Mouse (Mus musculus): ENCODE measurements around the gene Pknox1.
A peak's percentile ranks its signal among the peaks of the same experiment; 100 is the strongest.

The Pknox1 gene

DNA sequence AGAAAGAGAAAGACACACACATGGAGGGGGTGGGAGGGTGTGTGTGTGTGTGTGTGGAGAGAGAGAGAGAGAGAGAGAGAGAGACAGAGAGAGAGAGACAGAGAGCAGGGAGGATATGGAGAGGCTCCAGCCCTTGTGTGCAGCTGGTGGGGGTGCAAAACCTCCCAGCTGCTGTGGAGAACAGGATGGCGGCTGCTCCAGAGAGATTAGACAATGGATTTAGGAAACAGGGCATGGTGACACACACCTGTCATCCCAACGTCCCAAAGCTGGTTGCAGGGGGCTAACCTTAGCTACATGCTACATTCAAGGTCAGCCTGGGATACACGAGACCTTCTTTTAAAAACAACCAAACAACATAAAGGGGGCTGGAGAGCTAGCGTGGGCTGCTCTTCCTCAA lies 8.3 kb upstream of the Pknox1 start:
- DNase-seq (ENCODE audit: low read depth, low spot score) = no peak

DNA sequence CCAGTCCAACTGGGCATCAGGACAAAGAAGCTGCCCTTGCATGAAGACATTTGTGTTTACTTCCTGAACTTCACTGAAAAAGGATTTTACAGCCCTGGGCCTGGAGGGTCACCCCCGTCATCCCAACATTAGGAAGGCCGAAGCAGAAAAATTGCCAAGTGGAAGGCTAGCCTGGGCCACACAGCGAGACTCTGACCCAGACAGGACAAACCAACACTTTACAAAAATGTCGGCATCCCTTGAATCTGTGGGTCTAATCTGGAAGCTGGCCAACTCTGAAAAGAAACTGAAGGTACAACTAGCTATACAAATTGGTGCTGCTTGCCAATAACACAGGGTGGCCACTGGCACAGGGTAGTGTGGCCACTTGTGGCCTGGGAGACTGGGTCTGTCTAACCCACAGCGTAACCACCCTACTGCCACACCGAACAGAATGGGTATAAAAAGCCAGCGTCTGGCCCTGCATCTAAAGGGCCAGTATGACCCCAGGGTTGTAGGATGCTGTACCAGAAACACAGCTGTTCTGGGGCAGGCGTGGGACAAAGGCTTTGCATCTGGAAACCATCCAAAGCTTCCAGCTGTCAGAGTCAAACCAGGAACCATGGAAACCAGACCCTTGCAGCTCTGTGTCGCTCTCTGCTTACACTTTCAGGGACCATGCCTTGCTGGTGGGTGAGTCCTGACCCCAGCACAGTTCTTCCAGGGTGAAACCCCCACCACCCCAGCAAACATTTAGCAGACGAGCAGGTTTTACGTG lies 7.2 kb upstream of the Pknox1 start:
- peak; percentile 71 for DNase-seq (ENCODE audit: low read depth, low spot score)

DNA sequence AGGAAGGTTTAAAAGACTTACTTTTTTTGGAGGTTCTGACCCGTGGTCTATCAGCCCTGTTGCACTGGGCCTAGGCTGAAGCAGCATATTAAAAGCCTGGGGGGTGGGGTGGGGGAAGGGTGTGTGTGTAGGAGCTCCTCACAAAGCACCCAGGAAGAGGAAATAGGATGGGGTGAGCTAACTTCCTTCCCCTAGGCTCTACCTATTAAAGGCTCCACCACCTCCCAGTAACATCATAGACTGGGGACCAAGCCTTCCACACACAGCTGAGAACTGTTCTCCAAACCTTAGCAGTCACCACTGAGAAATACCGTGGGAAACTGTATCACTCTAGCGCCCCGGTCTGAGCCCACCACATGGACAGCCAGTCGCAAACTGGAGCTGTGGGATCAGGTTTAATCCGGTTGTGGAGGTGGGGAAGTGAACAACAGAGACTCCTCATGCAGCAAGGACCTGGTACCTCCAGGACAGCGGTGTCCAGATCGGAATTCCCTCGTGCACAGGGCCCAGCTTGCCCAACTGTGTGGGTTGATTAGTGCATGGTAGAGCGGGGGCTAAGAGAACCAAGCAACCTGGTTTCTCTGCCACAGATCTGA lies 6.5 kb upstream of the Pknox1 start:
- DNase-seq (ENCODE audit: low read depth, low spot score) = no peak

DNA sequence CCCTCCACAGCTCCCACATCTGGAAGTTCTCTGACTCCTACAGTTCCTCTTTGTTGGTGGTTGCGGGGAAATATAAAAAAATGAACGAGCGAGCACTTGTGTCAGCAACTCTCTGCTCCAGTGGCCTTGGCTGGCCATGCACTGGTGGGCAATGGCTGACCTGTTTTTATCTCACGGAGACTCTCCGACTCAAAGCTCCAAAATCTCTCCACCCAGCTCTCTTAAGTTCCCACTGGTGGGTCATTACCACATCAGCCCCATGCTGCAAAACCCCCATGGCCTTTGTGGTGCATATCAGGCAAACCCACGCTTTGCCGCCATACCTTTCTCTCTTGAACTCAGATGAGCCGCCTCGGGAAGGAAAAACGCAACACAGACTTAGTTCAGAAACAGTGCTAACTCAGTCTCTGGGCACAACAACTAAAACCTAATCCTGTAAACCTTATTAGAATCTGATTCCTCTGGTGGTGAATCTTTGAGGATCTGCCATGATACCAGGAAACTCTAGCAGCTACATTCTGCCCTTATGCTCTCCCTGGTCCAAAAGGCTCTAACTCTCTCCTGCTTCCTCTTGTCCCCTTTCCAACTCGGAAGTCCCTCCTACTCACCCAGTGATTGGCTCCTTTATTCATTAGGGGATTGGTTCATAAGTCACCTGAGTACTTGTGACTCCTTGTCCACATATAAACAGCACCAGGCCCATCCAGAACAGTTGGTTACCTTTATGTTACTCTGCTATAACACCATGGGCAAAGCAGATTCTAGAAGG lies 5.3 kb upstream of the Pknox1 start:
- no peak for DNase-seq (ENCODE audit: low read depth, low spot score)

DNA sequence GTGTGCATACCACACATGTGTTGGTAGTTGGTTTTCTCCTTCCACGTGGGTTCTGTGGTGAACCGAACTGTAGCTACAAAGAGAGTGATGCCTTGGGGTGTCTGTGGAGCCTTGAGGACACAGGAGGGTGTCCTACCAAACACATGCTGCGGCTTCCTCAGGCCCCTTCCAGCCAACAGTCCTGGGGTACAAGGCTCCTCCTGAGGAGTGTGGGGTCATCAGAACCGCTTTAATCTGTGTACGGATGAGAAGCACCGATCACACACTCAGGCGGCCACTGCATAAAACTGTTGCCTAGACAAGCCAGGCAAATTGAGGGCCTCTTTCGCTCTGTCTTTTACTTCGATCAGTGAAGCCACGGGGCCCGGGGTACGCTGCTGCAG lies 911 bp upstream of the Pknox1 start:
- no peak for DNase-seq (ENCODE audit: low read depth, low spot score)

DNA sequence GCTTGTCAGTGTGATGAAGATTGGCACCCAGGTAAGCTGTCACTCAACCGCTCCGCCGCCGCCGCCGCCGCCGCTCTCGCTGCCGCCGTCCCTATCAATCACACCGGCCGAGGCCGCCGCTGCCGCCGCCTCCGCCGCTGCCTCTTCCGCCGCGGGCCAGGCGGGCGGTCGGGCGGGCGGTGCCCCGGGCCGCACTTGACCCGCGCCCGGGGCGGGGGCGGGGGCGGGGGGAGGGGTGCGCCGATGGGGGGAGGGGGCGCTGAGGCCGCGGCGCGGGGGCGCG lies 265 bp downstream of the Pknox1 start:
- no peak for DNase-seq (ENCODE audit: low read depth, low spot score)

DNA sequence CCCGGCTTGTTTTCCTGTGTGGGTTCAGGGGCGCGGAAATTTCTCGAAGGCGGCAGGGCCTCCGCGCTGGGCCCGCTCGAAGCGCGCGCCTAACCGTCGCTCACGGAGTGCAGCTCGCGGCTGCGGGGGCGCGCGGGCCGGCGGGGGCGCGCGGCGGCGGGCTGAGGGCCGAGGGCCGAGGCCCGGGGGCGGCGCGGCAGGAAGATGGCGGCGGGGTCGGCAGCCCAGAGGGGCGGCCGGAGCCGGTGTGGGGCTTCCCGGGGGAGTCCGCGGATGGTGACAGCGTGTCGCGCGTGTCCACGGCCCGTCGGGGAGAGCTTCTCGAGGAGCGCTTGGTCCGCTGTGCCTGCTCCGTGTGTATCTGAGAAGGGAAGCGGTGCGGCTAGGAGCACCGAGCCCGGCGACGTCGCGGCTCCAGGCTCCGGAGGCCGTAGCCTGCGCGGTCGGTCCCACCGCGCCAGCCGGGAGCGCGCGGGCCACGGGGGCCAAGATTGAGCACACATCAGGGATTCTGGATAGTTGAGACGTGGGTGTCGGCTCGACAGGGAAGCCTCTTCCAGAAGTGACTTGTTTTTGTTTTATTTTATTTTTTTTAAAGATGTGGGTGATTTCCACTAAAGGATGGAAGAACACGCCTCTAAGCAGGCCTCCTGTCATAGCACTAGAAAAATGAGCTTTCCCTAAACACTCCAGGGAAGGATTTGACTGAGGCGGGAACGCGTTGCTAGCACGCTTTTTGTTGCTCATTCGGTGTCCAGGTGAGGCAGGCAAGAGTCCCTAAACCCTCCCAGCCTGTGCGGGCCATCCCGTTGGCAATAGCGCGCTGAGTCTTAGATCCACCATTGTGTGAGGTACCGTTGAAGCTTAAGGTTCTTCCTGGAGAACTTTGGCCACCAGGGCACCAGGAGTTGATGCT lies 865 bp downstream of the Pknox1 start:
- peak; percentile 77 for DNase-seq (ENCODE audit: low read depth, low spot score)

DNA sequence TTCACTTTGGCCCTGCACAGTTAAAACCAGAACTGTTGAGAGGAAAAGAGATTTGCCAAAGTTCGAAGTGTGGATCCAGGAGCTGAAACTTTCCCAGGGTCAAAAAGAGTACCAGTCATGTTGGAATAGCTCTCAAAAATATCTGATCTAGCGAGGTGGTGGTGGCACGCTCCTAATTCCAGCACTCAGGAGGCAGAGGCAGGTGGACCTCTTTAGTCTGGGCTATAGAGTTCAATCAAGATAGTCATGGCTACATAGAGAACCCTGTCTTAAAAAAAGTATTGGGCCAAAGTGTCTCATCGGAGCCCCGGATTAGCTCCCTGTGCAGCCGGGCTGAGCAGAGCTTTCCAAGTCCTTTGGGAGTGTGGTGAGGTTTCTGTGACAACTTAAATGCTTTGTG lies 1.7 kb downstream of the Pknox1 start:
- no peak for DNase-seq (ENCODE audit: low read depth, low spot score)

DNA sequence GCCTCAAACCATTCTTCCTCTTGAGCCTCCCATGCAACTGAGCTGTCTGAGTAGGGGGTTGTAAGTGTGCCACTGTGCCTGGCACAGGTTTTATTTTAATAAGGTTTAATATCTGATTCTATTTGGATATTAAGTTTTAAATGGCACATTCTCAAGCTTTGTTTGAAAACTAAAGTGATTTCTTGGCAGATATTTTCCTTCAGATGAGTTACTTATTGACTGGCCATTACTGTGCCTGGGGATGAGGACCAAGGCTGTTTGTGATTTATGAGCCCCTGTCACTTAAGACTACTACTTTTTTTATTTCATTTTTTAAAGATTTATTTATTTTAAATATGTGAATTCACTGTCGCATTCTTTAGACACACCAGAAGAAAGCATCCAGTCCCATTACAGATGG lies 5.2 kb downstream of the Pknox1 start:
- DNase-seq (ENCODE audit: low read depth, low spot score) = no peak

DNA sequence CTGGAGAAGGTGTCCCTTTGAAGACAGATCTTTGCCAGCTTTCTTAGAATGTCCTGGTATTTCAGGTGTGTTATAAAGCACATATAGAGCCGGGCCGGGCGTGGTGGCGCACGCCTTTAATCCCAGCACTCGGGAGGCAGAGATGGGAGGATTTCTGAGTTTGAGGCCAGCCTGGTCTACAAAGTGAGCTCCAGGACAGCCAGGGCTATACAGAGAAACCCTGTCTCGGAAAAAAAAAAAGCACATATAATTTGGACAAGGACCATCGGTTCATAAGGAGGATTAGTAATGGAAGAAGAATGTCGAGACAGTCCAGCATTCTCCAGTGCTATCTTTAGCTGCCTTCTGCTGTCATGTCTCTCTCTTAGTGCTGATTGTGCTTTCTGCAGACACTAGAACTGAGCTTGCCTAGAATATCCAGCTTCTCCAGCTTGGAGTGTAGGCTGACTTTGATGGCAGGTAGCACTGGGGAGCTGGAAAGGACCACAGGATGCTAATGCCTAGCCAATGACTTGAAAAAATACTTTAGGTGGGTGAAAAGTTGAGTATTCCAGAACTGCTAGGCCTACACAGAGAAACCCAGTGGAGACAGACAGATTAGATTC lies 5.9 kb downstream of the Pknox1 start:
- DNase-seq (ENCODE audit: low read depth, low spot score) = peak; percentile 79

DNA sequence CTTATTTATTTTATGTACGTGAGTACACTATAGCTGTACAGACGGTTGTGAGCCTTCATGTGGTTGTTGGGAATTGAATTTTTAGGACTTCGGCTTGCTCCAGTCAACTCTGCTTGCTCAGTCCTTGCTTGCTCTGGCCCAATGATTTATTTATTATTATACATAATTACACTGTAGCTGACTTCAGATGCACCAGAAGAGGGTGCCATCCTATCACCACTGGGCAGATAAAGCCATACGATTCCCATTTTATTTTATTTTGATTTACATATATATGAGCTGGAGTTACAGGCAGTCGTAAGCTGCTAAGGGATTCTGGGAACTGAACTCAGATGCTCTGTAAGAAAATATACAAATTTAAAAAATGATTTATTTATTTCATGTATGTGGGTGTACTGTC lies 7.2 kb downstream of the Pknox1 start:
- no peak for DNase-seq (ENCODE audit: low read depth, low spot score)

DNA sequence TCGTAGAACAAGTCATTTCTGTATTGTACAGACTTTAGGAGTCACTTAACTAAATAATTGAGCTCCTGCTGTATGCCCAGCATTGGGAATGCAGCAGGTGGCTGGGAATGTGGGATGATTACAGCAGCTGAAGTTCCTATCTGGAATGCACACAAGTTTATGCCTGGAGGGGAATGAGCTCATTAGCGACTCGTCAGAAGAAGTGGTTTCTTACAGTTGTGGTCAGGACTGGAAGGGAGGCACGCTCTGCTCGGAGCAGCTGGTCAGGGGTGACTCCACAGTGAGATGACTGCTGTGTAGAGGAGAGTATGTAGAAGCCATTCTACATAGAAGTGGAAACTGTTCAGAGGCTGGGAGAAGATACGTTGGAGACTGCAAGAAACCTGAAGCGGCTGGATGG lies 10.1 kb downstream of the Pknox1 start:
- no peak for DNase-seq (ENCODE audit: low read depth, low spot score)

DNA sequence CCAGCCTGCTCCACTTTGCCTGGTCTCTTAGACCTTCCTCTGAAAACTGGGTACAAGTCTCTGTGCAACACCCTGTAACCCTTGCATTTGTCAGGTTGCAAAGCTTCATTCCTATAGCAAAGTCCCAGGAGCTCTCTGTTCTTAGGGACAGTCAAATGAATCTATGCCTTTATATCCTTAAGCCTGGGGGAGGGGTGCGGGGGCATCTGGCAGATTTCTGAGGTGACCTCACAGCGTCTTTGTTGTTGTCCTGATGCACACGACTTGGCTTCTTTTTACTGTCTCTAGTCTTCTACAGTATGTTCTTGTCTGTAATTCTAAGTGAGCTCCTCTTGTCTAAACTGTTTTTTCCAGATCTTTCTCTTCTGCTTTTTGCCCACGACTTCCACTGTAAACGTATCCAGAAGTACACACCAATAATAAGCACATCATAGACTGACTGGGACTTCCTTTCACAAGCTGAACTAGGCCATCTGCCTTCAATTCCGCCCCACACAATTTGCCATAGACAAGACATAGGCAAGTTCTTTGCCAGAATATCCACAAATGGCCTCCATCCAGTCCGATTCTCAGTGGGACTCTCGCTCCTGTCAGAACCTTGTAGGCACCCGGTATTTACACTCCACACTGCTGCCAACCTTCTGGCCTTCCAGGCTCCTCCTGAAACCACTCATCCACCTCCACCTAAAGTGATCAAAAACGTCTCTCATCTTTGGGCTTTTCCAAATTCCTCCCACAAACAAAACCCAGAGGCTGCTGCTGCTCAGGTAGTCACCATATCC lies 12.1 kb downstream of the Pknox1 start:
- DNase-seq (ENCODE audit: low read depth, low spot score) = peak; percentile 97

DNA sequence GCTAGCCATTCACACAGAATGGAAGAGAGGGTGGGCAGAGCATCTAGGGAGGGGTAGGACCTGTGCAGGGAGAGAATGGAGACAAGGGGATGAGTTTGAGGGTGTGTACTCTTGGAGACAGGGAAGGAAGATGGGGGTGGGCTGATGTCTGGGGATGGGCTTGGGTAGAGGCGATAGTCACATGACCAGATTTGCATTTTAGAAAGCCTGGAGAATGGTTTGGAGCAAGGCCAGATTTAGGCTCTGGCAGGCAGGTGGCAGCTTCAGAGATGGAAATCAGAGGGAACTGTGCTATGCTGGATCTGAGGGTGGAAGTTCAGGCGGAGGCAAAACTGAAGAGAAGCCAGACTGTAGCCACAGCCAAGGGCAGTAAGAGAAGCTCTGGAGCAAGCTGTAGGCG lies 15.8 kb downstream of the Pknox1 start:
- peak; percentile 66 for DNase-seq (ENCODE audit: low read depth, low spot score)

DNA sequence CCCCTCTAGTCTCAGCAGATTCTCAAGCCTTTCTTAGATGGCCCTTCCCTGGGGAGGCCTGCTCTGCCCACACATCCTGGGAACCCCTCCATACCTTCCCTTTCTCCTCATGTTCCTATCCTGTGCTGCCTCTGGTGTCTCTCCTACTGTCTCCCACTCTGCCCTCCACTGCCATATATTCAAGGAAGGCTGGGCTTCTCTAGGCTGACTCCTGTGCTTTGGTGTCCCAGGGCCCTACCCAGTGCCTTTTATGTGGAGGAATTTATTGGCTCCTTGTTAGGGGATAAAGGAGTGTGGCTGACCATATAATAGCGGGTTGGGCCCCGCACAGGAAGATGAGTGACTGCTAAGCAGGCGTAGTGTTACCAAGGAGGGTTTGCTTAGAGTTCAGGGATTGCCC lies 18.7 kb downstream of the Pknox1 start:
- DNase-seq (ENCODE audit: low read depth, low spot score) = no peak

DNA sequence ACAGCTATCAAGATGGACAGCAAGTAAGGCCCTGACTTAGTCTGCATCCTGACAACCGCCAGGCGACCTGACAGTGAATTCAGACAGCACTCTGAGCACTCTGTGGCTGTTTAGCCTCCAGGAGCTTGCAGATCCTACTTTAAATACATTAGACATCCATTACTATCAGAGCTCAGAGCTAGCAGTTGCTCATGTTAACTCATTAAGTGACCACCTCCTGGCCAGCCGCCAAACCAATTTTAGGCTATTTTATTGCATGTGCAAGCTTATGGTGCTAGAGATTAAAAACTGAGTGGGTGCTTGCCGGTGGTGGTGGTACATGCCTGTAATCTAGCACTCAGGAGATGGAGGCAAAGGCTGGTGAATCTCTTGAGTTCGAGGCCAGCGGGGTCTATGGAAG lies 19.2 kb downstream of the Pknox1 start:
- DNase-seq (ENCODE audit: low read depth, low spot score) = no peak

DNA sequence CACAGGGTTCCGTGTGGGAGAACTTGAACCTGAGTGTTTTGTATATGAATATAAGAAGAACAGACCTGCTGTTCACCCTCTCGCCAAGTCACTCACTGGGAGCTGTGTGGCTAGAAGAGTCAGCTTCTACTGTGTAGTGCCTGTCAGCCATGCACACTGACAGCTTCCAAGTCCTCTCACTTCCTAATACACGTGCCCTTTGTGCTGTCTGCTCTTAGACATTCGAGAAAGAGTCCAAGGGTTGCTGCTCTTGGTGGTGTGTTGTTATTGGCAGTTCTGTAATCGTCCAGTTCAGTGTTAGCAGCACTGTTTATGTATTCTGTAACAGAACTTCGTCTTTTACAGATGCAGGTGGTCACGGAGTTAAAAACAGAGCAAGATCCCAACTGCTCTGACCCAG lies 23.6 kb downstream of the Pknox1 start:
- DNase-seq (ENCODE audit: low read depth, low spot score) = no peak

DNA sequence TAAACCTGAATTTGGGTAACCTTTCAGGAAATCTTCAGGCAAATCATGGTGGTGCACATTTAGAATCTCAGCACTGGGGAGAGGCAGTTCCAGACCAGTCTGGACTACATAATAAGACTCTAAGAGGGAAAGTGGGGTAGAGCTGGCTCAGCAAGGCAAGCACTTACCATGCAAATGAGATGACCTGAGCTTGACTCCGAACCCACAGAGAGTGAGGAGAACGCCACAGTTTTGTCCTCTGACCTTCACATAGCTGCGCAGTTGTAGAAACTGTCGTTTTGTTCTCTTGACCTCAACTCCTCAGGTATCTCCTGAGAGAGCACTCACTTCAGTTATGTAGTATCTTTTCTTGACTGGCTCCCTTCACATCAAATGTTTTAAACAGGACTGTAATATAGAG lies 24.2 kb downstream of the Pknox1 start:
- no peak for DNase-seq (ENCODE audit: low read depth, low spot score)

DNA sequence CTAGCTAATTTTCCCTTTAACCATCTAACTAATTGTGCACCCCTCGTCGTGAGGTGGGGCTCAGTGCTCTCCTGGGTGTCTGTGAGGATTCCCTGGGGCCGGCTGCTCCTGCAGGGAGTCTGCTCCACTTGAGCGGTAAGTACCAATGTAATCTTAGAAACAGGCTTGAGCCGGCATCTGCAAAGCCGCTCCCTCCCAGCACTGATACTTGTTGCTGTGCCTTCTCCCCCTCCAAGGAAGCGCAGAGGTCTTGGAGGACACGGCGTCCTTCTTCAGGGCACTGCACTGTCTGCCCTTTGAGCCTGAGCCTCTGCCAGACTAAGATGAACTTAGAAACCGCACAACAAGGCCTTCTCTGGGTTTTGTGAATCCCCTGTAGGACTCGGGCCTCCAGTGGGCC lies 26.3 kb downstream of the Pknox1 start:
- DNase-seq (ENCODE audit: low read depth, low spot score) = no peak

DNA sequence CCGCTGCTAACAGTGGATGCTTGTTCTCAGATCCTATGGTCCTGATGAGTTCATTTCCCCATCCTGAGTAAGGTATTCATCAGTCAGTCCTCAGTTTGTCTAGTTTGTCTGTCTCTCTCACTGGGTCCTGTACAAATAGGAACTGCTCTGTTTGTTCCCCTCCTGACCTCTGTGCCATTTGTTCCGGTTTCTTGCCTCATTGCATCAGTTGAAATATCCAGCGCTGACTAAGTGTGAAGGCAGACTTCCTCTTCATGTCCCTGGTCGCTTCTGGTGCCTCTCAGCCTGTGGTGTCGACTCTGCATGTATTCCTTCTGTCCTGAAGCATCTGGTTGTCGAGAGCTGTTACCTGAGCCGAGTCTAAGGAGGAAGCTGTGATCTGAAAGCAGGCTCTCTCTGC lies 30.1 kb downstream of the Pknox1 start:
- DNase-seq (ENCODE audit: low read depth, low spot score) = peak; percentile 26

DNA sequence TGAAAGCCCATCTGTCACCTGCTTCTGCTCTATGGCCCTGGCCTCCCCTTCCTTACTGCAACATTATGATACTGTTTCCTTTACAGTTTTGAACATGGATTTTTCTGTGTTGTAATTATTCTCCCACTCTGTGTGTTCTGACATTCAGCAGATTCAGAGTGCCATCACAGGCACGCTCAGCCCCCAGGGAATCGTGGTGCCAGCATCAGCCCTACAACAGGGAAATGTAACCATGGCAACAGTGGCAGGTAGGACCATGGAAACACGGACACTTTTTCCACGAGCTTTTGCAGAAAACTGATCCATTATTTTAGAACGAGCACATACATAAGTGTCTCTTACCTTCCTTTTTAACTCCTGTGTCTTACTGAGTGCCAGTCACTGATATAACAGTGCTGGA lies 30.5 kb downstream of the Pknox1 start:
- DNase-seq (ENCODE audit: low read depth, low spot score) = peak; percentile 72
